Mouse (Mus musculus) embryonic facial prominence, embryonic 10.5 days (tissue): Measurements from ENCODE around the gene Zfp1. TPM values are rescaled to one million over a fixed set of nuclear protein-coding genes. Genes with fewer than 3 reads are reported as not detected.

Experiments used
- DNase-seq: peaks from one replicate; pipeline ENCODE4 v3.0.0-alpha.2; 2017; ENCODE audit warnings: low spot score
- H3K27ac ChIP-seq: fragments of 300-500 bp; sonication (generic); replicated peaks from 2 replicates; pipeline ENCODE4 v1.5.1; 2016; ENCODE audit warnings: mild to moderate bottlenecking
- H3K27me3 ChIP-seq: fragments of 300-500 bp; sonication (generic); replicated peaks from 2 replicates; pipeline ENCODE4 v1.6.1; 2016; ENCODE audit warnings: low read depth, mild to moderate bottlenecking; ENCODE audit not compliant: poor library complexity, severe bottlenecking
- H3K36me3 ChIP-seq: fragments of 300-500 bp; sonication (generic); replicated peaks from 2 replicates; pipeline ENCODE4 v1.6.1; 2016; ENCODE audit warnings: mild to moderate bottlenecking, moderate library complexity
- H3K4me1 ChIP-seq: fragments of 300-500 bp; sonication (generic); 2 replicates; pipeline ENCODE4 v1.6.1; 2016
- H3K4me3 ChIP-seq: fragments of 300-500 bp; sonication (generic); 2 replicates; pipeline ENCODE4 v1.5.1; 2016; ENCODE audit warnings: mild to moderate bottlenecking, moderate library complexity
- H3K9me3 ChIP-seq: fragments of 300-500 bp; sonication (generic); 2 replicates; pipeline ENCODE4 v1.6.1; 2016; ENCODE audit warnings: mild to moderate bottlenecking
- WGBS: fragments of 180-500 bp; shearing (Covaris S2); methylation state at CpG from one replicate; pipeline ENCODE4 v1.1.7; 2016; 5-methylcytosine and 5-hydroxymethylcytosine counted together
- polyA plus RNA-seq: library from polyadenylated mRNA; unstranded; fragments of >200 nt; fragmentation: Nextera tagmentation; extraction: Ambion mirVana; gene quantifications from 2 replicates; pipeline ENCODE4 v1.2.1, GENCODE M21; 2016

Gene Zfp1
- polyA plus RNA-seq, 1 experiment from 2014 or later = 20.9 TPM

DNA sequence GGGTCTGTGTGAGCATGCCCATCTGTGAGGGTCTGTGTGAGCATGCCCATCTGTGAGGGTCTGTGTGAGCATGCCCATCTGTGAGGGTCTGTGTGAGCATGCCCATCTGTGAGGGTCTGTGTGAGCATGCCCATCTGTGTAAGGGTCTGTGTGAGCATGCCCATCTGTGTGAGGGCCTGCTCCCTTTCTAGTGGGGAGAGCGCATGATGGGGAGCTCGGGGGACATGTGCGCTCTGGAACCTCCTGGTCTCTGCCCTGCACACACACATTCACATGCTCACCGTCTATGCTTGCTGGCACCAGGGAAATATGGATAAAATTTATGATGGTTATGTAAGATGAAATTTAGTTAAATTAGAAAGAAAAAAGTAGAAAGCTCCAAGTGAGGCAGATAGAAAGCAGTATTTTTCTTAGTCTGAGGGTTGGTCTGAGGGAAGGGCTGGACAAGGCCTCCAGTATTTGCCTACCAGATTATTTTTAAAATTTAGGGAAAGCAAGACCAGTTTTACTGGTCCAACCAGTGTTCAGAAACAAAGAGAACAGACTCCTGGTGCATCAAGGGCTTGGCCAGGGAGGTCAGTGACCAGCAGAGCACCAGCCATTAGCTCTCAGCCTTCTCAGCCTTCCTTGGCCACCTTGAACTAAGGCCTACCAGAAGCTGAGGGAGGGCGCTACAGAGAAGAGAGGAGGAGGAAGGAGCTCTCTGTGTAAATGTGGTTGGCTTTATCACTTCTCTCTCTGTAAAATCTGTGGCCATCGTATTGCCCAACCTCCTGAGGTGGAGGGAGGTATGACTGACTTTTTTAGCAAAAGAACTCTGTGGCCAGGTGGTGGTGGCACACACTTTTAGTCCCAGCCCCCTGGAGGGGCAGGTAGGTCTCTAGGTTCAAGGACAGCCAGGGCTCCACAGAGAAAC, 28.2 kb upstream of the Zfp1 start:
- Histone ChIP-seq H3K4me3 (no peak overlapping the region), H3K27me3 (no peaks in the 10 kb centered on the region), H3K36me3 (peaks cover 67% of the 10 kb centered on the region), H3K27ac (no peak overlapping the region), H3K9me3 (no peaks in the 10 kb centered on the region), H3K4me1 (0 out of 2 replicates have a peak, but pooled peaks cover 3% of the 10 kb centered on the region)
- DNase-seq = no peak
- WGBS = 88% methylated on average over 6 of the region's 6 CpGs

DNA sequence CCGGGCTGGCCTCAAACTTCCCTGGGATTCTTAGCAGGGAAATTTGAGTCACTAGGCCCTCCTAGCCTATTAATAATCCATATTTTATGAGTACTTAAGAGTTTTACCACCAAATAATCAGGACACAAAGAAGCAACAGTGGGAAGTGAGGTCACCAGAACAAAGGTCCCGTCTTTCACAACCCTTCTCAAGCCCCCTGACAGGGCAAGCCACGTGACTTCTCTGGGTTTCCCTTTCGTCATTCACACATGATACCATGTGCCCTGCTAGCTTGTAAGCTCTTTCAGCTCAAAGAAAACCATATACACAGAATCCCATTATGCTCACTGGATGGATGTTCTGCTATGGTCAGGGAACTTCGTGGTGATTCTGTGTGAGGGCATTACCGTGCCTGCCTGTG, 25.4 kb upstream of the Zfp1 start:
- H3K4me3 ChIP-seq = no peak overlapping the region
- peaks cover 69% of the 10 kb centered on the region for H3K36me3 ChIP-seq
- 83% methylated on average over 6 of the region's 6 CpGs for WGBS
- no peak for DNase-seq
- no peaks in the 10 kb centered on the region for H3K27me3 ChIP-seq
- H3K4me1 ChIP-seq = peaks cover 3% of the 10 kb centered on the region; the same call in 1 of the 2 replicates
- no peak overlapping the region for H3K27ac ChIP-seq
- no peaks in the 10 kb centered on the region for H3K9me3 ChIP-seq

DNA sequence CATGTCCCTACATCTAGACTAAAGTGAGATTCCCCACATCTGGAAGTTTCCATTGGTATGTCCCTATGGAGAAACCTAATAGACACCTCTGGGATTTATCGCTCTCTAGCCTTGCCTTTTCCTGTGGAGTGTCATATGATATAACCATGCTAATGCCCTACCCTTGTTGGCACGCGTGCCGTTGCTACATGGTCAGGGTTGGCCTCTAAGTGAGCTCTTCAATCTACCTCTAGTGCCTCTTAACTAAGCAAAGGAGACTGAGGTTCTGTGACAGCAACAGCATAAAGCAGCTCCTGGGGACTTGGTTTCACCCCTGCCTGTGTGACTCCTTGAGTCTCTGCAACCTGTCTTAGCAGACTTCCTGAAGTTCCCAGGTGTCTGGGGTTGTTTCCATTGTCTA, 24.9 kb upstream of the Zfp1 start:
- Histone ChIP-seq H3K4me3 (no peak overlapping the region), H3K27ac (no peak overlapping the region), H3K27me3 (no peaks in the 10 kb centered on the region), H3K4me1 (peaks cover 3% of the 10 kb centered on the region; the same call in 1 of the 2 replicates), H3K36me3 (peaks cover 69% of the 10 kb centered on the region), H3K9me3 (no peaks in the 10 kb centered on the region)
- DNase-seq = no peak
- 96% methylated on average over 4 of the region's 4 CpGs for WGBS

DNA sequence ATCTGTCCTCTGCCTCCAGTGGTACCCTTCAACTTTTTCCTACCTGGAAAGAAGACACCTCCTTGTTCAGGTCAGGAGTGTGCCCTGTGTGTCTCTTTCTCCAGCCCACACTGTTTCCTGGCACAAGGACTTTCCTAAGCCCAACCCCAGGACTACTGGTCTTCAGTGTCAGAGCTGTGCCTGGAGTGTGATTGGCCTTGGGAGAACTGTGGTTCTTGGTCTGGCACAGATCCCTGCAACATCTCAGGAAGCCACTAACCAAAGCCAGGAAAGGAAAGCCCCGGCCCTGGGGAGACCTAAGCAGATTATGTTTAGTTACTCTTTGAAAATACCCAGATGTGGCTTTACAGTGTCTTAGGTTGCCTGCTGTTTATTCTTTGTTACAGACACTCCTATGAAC, 23.3 kb upstream of the Zfp1 start:
- Histone ChIP-seq H3K27me3 (no peaks in the 10 kb centered on the region), H3K27ac (no peak overlapping the region), H3K4me1 (peaks cover 3% of the 10 kb centered on the region; the same call in 1 of the 2 replicates), H3K4me3 (no peak overlapping the region), H3K36me3 (peaks cover 69% of the 10 kb centered on the region), H3K9me3 (no peaks in the 10 kb centered on the region)
- DNase-seq = no peak
- 72% methylated on average over 1 of the region's 1 CpGs for WGBS

DNA sequence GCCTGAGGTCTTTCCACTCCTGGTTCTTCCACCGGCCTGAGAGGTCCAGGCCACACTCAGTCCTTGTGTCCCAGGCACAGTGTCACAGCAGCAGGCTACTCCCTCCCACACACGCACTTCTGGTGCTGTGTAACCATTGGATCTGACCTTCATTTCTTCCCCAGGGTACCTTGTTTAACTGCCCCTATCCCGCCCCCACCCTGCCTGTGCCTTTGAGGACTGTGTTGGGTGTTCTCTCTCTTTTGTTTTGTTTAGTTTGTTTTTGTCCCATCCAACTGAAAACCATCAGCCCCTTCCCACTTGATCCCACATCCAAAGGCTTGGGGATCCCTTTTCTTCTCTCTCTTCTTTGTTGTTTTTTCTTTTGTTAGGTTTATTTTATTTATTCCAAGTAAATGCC, 21.1 kb upstream of the Zfp1 start:
- Histone ChIP-seq H3K36me3 (peaks cover 74% of the 10 kb centered on the region), H3K9me3 (no peaks in the 10 kb centered on the region), H3K27ac (0 out of 2 replicates have a peak overlapping the region, but pooled peaks have one; percentile 11), H3K4me1 (no peaks in the 10 kb centered on the region; the same call in 1 of the 2 replicates), H3K4me3 (no peak overlapping the region), H3K27me3 (no peaks in the 10 kb centered on the region)
- DNase-seq = no peak
- 69% methylated on average over 3 of the region's 3 CpGs for WGBS

DNA sequence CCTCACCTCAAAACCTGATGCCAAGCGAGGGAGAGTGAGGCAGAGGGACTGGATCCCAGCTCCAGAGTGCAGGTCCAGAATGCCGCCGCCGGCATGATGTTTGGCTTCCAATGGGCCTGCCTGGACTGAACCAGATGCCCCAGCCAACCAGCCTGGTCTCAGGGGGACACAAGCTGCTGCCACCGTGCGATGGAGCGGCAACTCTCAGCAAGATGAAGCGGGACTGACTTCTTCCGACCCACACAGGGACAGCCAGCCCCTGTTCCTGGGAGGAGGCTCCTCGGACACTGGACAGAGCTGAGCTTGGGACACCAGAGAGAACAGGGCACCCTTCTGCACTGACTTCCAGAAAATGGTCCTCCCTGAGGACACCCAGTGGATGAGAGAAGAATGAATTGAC, 20.6 kb upstream of the Zfp1 start:
- no peaks in the 10 kb centered on the region for H3K27me3 ChIP-seq
- H3K4me3 ChIP-seq = no peak overlapping the region
- DNase-seq = no peak
- no peaks in the 10 kb centered on the region; the same call in 1 of the 2 replicates for H3K4me1 ChIP-seq
- no peak overlapping the region for H3K27ac ChIP-seq
- 88% methylated on average over 10 of the region's 10 CpGs for WGBS
- no peaks in the 10 kb centered on the region for H3K9me3 ChIP-seq
- peaks cover 79% of the 10 kb centered on the region for H3K36me3 ChIP-seq

DNA sequence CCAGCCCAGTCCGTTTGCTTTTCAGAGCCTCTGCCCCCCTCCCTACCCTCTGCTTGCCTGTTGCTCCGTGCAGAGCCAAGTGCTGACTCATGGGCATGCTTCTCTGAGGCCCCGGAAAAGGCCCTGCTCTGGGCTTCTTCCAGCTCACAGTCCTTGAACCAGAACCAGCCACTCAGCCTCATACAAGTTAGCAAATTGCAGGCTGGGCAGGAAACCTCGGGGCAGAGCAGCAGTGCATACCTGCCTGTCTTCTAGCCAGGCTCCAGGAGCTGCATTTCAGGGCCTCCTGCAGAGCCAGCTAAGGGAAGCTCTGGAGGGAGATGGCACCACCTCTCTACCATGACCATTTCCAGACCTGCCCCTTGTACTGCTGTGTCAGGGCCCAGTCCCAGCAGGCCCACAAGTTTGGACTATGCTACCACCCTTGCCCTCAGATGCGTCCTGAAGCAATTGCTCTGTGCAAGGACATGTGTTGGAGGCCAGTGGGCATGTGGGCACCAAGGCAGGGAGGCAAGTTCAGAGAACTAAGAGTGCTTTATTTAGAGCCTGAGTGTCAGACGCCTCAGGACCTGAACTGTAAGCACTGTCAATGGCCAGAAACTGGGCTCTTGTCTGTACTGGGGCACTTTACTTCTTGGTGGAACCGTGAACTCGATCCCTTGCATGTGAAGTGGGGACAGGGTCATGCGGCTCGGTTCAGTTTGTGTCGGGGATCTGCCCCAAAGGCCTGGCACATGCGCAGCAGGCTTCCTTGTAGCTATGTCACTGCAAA, 18.9 kb upstream of the Zfp1 start:
- Histone ChIP-seq H3K4me1 (no peaks in the 10 kb centered on the region; the same call in 1 of the 2 replicates), H3K27ac (no peak overlapping the region), H3K27me3 (no peaks in the 10 kb centered on the region), H3K4me3 (no peak overlapping the region), H3K9me3 (no peaks in the 10 kb centered on the region), H3K36me3 (peaks cover 80% of the 10 kb centered on the region)
- WGBS = 85% methylated on average over 12 of the region's 12 CpGs
- no peak for DNase-seq

DNA sequence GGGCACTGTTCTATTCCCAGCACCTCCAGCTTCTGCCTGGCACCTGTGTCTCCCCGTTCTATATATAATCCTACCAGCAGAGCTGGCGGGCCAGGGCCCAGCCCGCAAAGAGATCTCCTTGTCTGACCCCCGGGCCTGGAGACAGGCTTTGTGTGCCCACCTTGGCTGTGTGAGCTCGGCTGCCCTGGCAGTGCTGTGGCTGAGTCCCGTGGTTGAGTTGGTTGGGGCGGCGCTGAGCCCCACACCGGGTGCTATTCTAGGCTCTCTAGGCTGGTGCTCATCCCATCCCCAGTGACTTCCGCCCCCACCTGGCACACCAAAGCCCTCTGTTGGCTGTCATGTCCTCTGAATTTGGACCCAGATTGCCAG, 18.4 kb upstream of the Zfp1 start:
- no peaks in the 10 kb centered on the region for H3K9me3 ChIP-seq
- no peak overlapping the region for H3K4me3 ChIP-seq
- peaks cover 5% of the 10 kb centered on the region; the same call in 1 of the 2 replicates for H3K4me1 ChIP-seq
- peaks cover 74% of the 10 kb centered on the region for H3K36me3 ChIP-seq
- H3K27me3 ChIP-seq = no peaks in the 10 kb centered on the region
- no peak for DNase-seq
- WGBS = 92% methylated on average over 10 of the region's 10 CpGs
- H3K27ac ChIP-seq = no peak overlapping the region

DNA sequence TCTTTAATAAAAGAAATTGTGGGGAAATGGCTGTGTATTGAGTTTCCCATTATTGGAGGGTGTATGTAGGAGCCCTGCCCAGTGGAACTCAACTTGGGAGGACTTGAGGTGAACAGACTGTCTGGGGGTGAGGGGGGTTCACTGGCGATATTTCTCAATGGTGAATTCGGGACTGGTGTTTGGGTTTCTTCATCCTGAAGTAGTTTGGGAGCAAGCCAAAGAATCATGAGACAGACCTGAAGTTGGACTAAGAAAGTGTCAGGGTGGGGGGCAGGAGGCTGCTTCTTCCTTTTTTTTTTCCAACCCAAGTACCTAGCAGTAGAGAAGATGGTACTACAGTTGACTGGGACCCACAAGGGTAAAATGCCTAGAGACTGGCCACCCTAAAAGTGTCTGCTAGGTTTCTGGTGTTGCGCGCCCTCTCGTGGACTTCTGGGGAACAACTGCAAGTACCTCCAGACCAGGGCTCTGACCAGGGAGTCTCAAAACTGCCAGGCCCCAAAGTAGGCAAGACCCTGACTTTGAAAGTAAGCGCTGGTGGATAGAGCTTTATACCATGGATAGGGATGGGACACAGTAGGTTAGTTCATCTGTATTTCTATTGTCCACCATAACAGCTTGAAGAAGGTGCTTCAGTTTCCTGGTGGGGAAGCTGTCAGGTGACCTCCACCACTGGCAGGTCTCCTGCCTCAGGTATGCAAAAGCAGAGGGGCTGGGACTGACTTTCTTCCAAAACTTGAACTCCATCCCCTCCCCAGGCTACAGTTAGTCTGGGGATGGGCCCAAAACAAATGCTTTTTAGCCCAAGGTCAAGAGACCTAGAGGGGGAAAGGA, 17.3 kb upstream of the Zfp1 start:
- H3K36me3 ChIP-seq = peaks cover 65% of the 10 kb centered on the region
- 37% methylated on average over 6 of the region's 6 CpGs for WGBS

DNA sequence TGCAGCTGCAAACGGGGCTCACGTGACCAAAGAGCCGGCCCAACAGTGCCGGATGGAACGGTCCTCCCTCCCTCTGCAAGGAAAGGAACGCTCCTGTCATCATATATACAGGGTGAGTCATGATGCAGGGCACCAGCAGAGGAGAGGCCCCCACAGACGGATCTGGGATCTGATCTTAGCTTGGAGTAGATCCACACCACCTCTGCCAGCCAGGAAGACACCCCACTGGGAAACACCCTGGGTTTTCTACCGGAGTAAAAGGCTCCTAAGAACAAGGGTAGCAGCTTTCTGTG, 16.7 kb upstream of the Zfp1 start:
- no peaks in the 10 kb centered on the region for H3K27me3 ChIP-seq
- no peak overlapping the region for H3K4me3 ChIP-seq
- peaks cover 59% of the 10 kb centered on the region for H3K36me3 ChIP-seq
- H3K4me1 ChIP-seq = peaks cover 9% of the 10 kb centered on the region; the same call in 1 of the 2 replicates
- DNase-seq = no peak
- no peaks in the 10 kb centered on the region for H3K9me3 ChIP-seq
- no peak overlapping the region for H3K27ac ChIP-seq
- 80% methylated on average over 8 of the region's 8 CpGs for WGBS

More for the DNA sequence above, 17.3 kb upstream of the Zfp1 start:
- peaks cover 9% of the 10 kb centered on the region; the same call in 1 of the 2 replicates for H3K4me1 ChIP-seq
- H3K9me3 ChIP-seq = no peaks in the 10 kb centered on the region
- H3K27me3 ChIP-seq = no peaks in the 10 kb centered on the region
- no peak overlapping the region for H3K4me3 ChIP-seq
- DNase-seq = peak; percentile 78
- no peak overlapping the region for H3K27ac ChIP-seq

DNA sequence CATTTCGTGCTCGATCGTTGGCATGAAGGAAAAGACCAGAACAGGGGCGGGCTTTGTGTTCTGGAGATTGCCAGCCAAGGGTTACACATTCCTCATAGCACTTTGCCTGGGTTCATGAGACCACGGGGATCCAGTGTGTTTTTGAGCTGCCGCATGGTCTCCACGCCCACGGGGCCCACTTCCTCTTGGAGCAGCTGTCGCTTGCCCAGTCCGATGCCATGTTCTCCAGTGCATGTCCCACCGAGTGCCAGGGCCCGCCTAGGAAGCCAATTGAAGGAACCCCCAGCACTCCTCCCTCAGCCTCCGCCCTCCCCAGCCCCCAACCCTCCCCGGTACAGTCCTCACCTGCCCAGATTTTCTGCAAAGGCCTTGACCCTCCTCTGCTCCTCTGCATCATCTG, 16.3 kb upstream of the Zfp1 start:
- Histone ChIP-seq H3K27ac (no peak overlapping the region), H3K27me3 (no peaks in the 10 kb centered on the region), H3K4me3 (no peak overlapping the region), H3K4me1 (peaks cover 9% of the 10 kb centered on the region; the same call in 1 of the 2 replicates), H3K9me3 (no peaks in the 10 kb centered on the region), H3K36me3 (peaks cover 55% of the 10 kb centered on the region)
- WGBS = 93% methylated on average over 14 of the region's 14 CpGs
- no peak for DNase-seq

DNA sequence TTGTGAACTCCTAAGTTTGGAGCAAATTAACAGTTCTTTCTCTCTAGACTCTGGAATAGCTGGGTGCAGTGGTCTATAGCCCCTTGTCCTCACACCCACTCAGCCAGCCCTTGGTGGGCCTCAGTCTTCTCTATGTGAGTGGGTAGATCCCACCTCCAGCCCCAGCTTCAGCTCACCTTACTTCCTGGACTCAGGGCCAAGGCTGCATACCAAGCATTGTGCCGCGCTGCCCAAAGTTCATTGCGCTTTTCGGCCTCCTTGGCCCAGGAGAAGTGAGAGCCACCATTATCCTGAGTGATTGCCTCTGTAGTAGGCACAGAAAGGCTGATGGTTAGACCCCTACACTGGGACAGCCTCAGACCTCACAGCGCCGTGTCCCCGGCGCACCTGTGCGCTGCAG, 15.3 kb upstream of the Zfp1 start:
- WGBS = 95% methylated on average over 9 of the region's 9 CpGs
- no peak overlapping the region for H3K4me3 ChIP-seq
- H3K36me3 ChIP-seq = peaks cover 45% of the 10 kb centered on the region
- no peaks in the 10 kb centered on the region for H3K9me3 ChIP-seq
- H3K27me3 ChIP-seq = no peaks in the 10 kb centered on the region
- H3K4me1 ChIP-seq = peaks cover 9% of the 10 kb centered on the region; the same call in 1 of the 2 replicates
- no peak overlapping the region for H3K27ac ChIP-seq
- DNase-seq = no peak
